Mouse (Mus musculus): ENCODE measurements around the gene Lyrm7.

DNA sequence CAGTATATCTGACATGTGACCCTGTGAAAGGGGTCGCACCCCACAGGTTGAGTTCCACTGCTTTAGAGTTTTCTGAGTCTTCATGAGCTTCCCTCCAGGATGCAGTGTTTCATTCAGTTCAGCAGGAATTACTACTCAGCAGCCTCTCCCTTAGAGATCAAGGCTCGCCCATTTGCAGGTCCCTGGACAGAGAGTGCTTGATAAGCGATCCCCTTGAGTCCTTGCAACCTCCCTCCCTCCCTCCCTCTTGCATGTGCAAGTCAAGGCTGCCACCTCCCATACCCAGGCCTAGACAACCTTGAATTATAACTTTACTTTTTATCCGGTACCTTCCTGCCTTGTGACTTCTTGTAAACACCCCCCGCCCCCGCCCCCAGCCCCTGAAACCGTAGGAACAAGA is 41.2 kb downstream of the Lyrm7 start:
- TF ChIP-seq CTCF (IDR thresholded peaks at IDR 0.05; ENCODE audit: low read depth, low read length) (no peak), POLR2A (IDR thresholded peaks at IDR 0.05; ENCODE audit: insufficient read depth, low read length) (no peak)
